Mouse (Mus musculus) liver, embryonic 14 days (tissue): Measurements from ENCODE around the gene Cox10. TPM values are rescaled to one million over a fixed set of nuclear protein-coding genes. Genes with fewer than 3 reads are reported as not detected.

Experiments
- polyA plus RNA-seq: library from polyadenylated mRNA; depleted of rRNA; stranded (reverse); fragments of >200 nt; gene quantifications from 2 replicates; pipeline ENCODE4 v1.2.3, GENCODE M21; 2012; rRNA removed

Gene Cox10
- 4.6 and 4.8 TPM in 2 replicates for polyA plus RNA-seq

GRCm38 (mm10) chr11:64078956-64079726 lies at the start of gene Cox10:
Cox10 (minus strand) TSS chr11:64079468.

GRCm38 (mm10) chr11:63922091-63922621 lies 157.1 kb downstream of the Cox10 start, which contains the start of gene Hs3st3b1:
Hs3st3b1 (minus strand) TSS chr11:63922290.

Other genes with a start within 250 kb of the Cox10 start
- 6.1 and 7.7 TPM in 2 replicates for gene Hs3st3b1, start 157.2 kb downstream of the Cox10 start, polyA plus RNA-seq